Mouse (Mus musculus) limb, embryonic 11.5 days (tissue): ENCODE measurements around the gene Dst. TPM values are rescaled to one million over a fixed set of nuclear protein-coding genes. Genes with fewer than 3 reads are reported as not detected.

Experiments
- ATAC-seq: fragments of 200-750 bp; cut with Nextera tagmentation; 2 replicates; pipeline ENCODE4 v1.8.0; 2017; ENCODE audit warnings: low read depth; ENCODE audit not compliant: insufficient number of reproducible peaks, low FRiP score, low TSS enrichment
- DNase-seq: peaks from one replicate; pipeline ENCODE4 v3.0.0-alpha.2; 2015; ENCODE audit warnings: low spot score
- H3K27ac ChIP-seq: fragments of 300-500 bp; sonication (generic); replicated peaks from 2 replicates; pipeline ENCODE4 v1.5.1; 2014; ENCODE audit warnings: low read depth, mild to moderate bottlenecking, low read length
- H3K27me3 ChIP-seq: fragments of 300-500 bp; sonication (generic); 2 replicates; pipeline ENCODE4 v1.6.1; 2014; ENCODE audit warnings: mild to moderate bottlenecking, low read length, mixed read lengths; ENCODE audit not compliant: control insufficient read depth, insufficient read depth
- H3K36me3 ChIP-seq: fragments of 300-500 bp; sonication (generic); 2 replicates; pipeline ENCODE4 v1.6.1; 2014; ENCODE audit warnings: mild to moderate bottlenecking, low read length, moderate library complexity, mixed read lengths; ENCODE audit not compliant: control insufficient read depth, insufficient read depth
- H3K4me1 ChIP-seq: fragments of 300-500 bp; sonication (generic); 2 replicates; pipeline ENCODE4 v1.6.1; 2014; ENCODE audit warnings: low read length, mixed read lengths; ENCODE audit not compliant: control insufficient read depth, insufficient read depth
- H3K4me2 ChIP-seq: fragments of 300-500 bp; sonication (generic); 2 replicates; pipeline ENCODE4 v1.6.1; 2014; ENCODE audit warnings: low read depth, mild to moderate bottlenecking, moderate library complexity; ENCODE audit not compliant: severe bottlenecking
- H3K4me3 ChIP-seq: fragments of 300-500 bp; sonication (generic); 2 replicates; pipeline ENCODE4 v1.5.1; 2014; ENCODE audit warnings: low read depth, low read length
- H3K9ac ChIP-seq: fragments of 300-500 bp; sonication (generic); 2 replicates; pipeline ENCODE4 v1.6.1; 2014; ENCODE audit warnings: mild to moderate bottlenecking, low read length
- H3K9me3 ChIP-seq: fragments of 300-500 bp; sonication (generic); 2 replicates; pipeline ENCODE4 v1.6.1; 2016; ENCODE audit warnings: low read length; ENCODE audit not compliant: control insufficient read depth
- WGBS: fragments of 180-500 bp; shearing (Covaris S2); extraction: QIAGEN DNeasy Blood & Tissue Kit; methylation state at CpG from one replicate; pipeline ENCODE4 v1.1.7; 2014; 5-methylcytosine and 5-hydroxymethylcytosine counted together
- polyA plus RNA-seq: library from polyadenylated mRNA; unstranded; fragments of >200 nt; fragmentation: Nextera tagmentation; extraction: Ambion mirVana; gene quantifications from 2 replicates; pipeline ENCODE4 v1.2.1, GENCODE M21; 2014

Dst gene
- polyA plus RNA-seq, 1 experiment from 2014 or later, result 14.7 TPM

DNA sequence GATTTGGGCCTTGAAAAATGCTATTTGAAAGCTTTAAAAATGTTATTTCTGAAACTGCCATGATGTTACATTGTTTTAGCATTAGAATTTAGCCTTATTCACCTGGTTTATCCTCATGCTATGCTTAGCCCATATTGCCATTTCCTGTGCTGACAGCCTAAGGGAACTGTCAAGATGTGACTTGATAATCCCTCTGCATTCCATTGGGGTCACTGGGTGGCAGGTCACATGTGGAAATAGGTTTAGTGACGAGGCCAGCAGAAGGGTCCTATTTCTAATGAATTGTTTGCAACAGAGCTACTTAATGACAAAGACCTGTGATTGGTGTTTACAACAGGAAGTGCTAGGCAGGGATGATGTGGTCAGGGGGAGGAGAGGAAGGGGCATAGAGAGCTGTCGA is 61.9 kb downstream of the Dst start:
- no peaks in the 10 kb centered on the region for H3K27me3 ChIP-seq
- ATAC-seq (no peak), DNase-seq (no peak)
- no peak overlapping the region for H3K9ac ChIP-seq
- no peaks in the 10 kb centered on the region for H3K36me3 ChIP-seq
- WGBS, result 14% methylated on average over 2 of the region's 2 CpGs
- no peak overlapping the region for H3K4me3 ChIP-seq
- peaks cover 3% of the 10 kb centered on the region; the same call in 1 of the 2 replicates for H3K4me1 ChIP-seq
- no peak overlapping the region for H3K4me2 ChIP-seq
- no peak overlapping the region for H3K27ac ChIP-seq
- no peaks in the 10 kb centered on the region for H3K9me3 ChIP-seq

DNA sequence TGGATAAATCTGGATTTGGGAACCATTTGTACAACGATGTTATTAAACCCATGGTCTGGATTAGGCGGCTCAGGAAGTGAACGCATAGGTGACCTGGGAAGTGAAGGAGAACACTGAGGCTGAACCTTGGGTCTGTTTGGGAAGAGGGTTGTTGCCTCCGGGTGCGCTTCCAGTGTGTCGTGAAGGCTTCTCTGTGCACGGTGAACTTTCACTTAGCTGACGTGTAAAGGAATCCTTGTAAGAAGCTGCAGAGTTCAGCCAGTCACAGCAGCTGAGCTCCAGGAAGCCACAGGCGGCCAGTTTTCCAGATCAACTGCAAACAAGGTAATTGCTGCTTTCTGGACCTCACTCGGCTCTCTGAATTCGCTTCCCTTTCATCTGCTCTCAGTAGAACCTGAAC is 66.4 kb downstream of the Dst start:
- no peaks in the 10 kb centered on the region for H3K36me3 ChIP-seq
- WGBS, result 82% methylated on average over 11 of the region's 11 CpGs
- no peak overlapping the region for H3K9ac ChIP-seq
- ATAC-seq (no peak), DNase-seq (no peak)
- H3K27ac ChIP-seq, result no peak overlapping the region
- H3K4me3 ChIP-seq, result no peak overlapping the region
- 0 out of 2 replicates have a peak, but pooled peaks cover 3% of the 10 kb centered on the region for H3K4me1 ChIP-seq
- H3K4me2 ChIP-seq, result no peak overlapping the region
- no peaks in the 10 kb centered on the region for H3K27me3 ChIP-seq
- no peaks in the 10 kb centered on the region for H3K9me3 ChIP-seq

DNA sequence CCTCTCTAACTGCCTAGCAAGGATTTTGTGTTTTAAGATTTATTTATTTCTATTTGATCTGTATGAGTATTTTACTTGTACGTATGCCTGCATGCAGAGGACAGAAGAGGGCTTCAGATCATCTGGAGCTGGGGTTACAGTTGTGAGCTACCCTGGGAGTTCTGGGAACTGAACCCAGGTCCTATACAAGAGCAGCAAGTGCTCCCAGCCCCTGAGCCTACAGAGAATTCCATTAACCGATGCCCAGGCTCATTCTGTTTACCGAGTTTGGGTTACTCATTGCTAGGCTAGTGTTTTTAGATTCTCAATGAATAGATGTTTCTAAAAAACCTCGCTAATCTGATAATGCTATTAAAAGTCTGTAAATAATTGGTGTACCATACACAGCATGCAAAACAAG is 67.3 kb downstream of the Dst start:
- H3K4me1 ChIP-seq, result no peaks in the 10 kb centered on the region
- DNase-seq (no peak), ATAC-seq (no peak)
- H3K27me3 ChIP-seq, result no peaks in the 10 kb centered on the region
- H3K4me3 ChIP-seq, result no peak overlapping the region
- no peak overlapping the region for H3K27ac ChIP-seq
- no peak overlapping the region for H3K4me2 ChIP-seq
- no peaks in the 10 kb centered on the region for H3K36me3 ChIP-seq
- no peak overlapping the region for H3K9ac ChIP-seq
- 89% methylated on average over 4 of the region's 4 CpGs for WGBS
- H3K9me3 ChIP-seq, result no peaks in the 10 kb centered on the region

DNA sequence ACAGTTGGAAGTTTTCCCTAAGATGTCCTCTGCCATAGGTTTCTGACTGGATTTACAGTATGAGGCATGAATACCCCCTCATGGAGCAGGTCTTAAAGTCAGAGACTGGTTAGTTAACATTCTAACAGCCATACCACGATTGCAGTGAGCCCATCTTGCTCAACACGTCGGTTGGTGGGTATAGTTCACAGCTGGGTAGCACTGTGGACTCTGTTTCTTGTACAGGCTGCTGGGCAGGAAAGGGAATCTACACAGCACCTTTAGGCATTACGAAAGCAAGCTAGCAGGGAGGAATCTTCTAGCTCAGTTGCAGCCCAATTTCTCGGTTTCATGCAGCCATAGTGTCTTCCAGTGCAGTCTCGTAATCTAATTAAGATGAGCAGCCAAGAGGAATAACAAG is 69.8 kb downstream of the Dst start:
- DNase-seq, result no peak

DNA sequence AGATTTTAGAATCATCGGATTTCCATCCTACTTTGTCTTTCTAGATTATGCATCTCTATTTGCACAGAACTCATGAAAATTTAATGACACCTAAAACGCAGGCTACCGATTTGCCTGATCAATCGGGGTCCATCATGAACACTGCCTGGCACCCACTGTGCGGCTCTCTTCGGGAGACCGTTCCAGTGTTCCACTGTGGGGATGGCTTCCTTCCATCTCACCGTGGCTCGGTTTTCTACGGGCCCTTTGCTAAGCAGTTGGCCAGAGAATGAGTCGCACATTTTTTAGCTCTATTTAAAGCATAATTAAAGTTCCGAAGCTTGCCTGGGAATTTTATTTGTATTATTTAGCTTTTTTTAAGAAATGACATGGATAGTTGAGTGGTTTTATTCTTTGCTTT is 72.4 kb downstream of the Dst start:
- Histone ChIP-seq H3K9me3 (no peaks in the 10 kb centered on the region), H3K36me3 (no peaks in the 10 kb centered on the region), H3K4me1 (no peaks in the 10 kb centered on the region), H3K9ac (no peak overlapping the region), H3K27me3 (no peaks in the 10 kb centered on the region), H3K4me3 (no peak overlapping the region), H3K4me2 (no peak overlapping the region), H3K27ac (no peak overlapping the region)
- ATAC-seq, result no peak
- no peak for DNase-seq
- whole genome bisulfite sequencing, result 89% methylated on average over 12 of the region's 12 CpGs

More for the DNA sequence above, 69.8 kb downstream of the Dst start:
- Histone ChIP-seq H3K4me2 (no peak overlapping the region), H3K27ac (no peak overlapping the region), H3K27me3 (no peaks in the 10 kb centered on the region), H3K9me3 (no peaks in the 10 kb centered on the region), H3K4me1 (no peaks in the 10 kb centered on the region), H3K9ac (no peak overlapping the region), H3K36me3 (no peaks in the 10 kb centered on the region), H3K4me3 (no peak overlapping the region)
- 87% methylated on average over 6 of the region's 6 CpGs for WGBS
- ATAC-seq, result no peak

DNA sequence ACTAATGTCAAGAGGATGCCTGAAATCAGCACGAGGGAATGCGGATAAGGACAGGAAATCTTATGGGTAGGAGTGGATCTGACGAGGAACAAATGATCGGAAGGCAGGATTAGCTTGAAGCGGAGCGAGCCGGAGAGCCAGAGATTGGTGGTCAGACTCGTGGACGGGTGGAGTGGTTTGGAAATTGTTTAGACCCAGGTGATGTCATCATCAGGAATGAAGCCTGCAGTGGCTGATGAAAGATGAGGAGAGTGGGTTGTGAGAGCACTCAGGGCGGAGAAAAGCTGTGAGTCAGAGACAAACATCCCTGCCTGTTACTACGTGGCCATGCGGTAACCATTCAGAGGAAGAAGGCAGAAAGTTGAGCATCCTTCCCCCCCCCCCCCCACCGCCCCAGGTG is 81.6 kb downstream of the Dst start:
- Histone ChIP-seq H3K36me3 (no peaks in the 10 kb centered on the region), H3K4me1 (no peaks in the 10 kb centered on the region), H3K9ac (no peak overlapping the region), H3K4me3 (no peak overlapping the region), H3K27ac (no peak overlapping the region), H3K27me3 (no peaks in the 10 kb centered on the region), H3K4me2 (no peak overlapping the region), H3K9me3 (no peaks in the 10 kb centered on the region)
- 87% methylated on average over 13 of the region's 13 CpGs for WGBS
- ATAC-seq, result no peak
- no peak for DNase-seq

DNA sequence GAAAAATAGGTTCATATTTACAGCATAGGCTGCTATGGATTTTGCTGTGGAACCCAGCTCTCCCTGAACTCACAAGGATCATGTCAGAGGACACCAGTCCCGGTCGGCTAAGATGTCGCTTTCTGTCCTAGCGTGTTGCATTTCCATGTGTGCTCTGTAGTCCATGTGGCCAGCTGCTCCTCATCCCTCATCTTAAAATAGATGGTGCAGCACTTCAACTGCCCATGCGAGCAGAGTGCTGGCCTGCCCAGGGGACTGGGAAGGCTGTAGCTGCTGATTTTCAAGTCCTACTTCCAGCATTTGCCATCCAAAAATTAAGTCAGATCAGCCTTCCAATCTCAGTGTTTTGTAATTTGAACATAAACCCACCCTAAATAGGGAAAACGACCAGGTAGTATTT is 83.0 kb downstream of the Dst start:
- Histone ChIP-seq H3K9me3 (no peaks in the 10 kb centered on the region), H3K36me3 (no peaks in the 10 kb centered on the region), H3K27ac (no peak overlapping the region), H3K4me3 (no peak overlapping the region), H3K4me2 (no peak overlapping the region), H3K9ac (no peak overlapping the region), H3K4me1 (no peaks in the 10 kb centered on the region), H3K27me3 (no peaks in the 10 kb centered on the region)
- 85% methylated on average over 6 of the region's 6 CpGs for WGBS
- no peak for DNase-seq
- no peak for ATAC-seq

DNA sequence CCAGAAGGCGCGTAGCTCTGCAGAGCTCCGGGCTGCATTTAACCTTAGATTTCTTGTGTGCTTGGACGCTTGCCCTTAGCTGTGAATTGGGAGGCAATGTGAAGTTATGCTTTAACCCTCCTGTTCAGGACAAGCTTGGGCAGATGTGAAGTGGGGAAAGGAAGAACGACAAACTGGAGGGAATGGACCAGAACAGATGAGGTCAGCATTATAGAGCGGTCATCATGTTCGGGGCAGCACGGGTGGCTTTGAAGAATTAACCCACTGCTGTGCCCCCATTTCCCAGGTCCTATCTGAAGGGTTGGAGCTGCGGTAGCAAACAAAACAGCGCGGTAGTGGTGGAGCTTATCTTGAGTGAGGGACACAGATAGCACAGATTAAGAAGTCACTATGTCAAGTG is 84.8 kb downstream of the Dst start:
- ATAC-seq, result no peak

DNA sequence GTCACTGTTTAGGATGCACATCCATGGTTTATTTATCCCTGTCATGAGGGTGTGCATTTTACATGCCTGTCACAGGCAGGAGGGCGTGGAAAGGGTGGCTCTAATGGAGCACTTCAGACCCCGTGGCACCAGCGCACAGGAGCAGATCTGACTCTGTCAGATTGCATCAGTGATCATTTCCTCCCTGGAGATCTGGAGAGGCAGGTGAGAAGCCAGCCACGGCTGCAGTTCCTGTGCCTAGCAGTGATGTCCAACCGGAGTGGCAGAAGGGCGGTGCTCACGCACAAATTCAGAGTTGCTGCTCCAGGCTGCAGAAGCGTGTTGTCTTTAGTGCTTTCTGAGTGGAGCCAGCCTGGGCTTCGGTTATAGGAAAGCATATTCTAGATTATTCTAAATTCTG is 86.2 kb downstream of the Dst start:
- Histone ChIP-seq H3K36me3 (no peaks in the 10 kb centered on the region), H3K27ac (no peak overlapping the region), H3K4me1 (no peaks in the 10 kb centered on the region), H3K4me3 (no peak overlapping the region), H3K9me3 (no peaks in the 10 kb centered on the region), H3K27me3 (no peaks in the 10 kb centered on the region), H3K9ac (no peak overlapping the region), H3K4me2 (no peak overlapping the region)
- 46% methylated on average over 9 of the region's 9 CpGs for WGBS
- DNase-seq (no peak), ATAC-seq (no peak)

More for the DNA sequence above, 84.8 kb downstream of the Dst start:
- Histone ChIP-seq H3K27ac (no peak overlapping the region), H3K4me3 (no peak overlapping the region), H3K9ac (no peak overlapping the region), H3K36me3 (no peaks in the 10 kb centered on the region), H3K27me3 (no peaks in the 10 kb centered on the region), H3K4me1 (no peaks in the 10 kb centered on the region), H3K4me2 (no peak overlapping the region), H3K9me3 (no peaks in the 10 kb centered on the region)
- 91% methylated on average over 11 of the region's 11 CpGs for WGBS
- no peak for DNase-seq
